ENCODE assay signal across 8 mouse cellular contexts in genomic region chr13:63278796-63279475, GRCm38 (mm10).
DNase-seq lines count a peak whose midpoint lies in the region; ATAC-seq and TF ChIP-seq lines count a peak whose summit lies in the region.

No protein-coding gene starts in this region.

- peak; percentile 83 for TF ChIP-seq EP300 in lung, postnatal 0 days (IDR thresholded peaks at IDR 0.05)

- no peak for TF ChIP-seq POLR2A in cortical plate, adult 2 months (IDR thresholded peaks at IDR 0.05; ENCODE audit: extremely low read depth, insufficient read depth, low read length)

- peak; percentile 64 for DNase-seq in gastrocnemius, adult 2 months
- DNase-seq in gastrocnemius, postnatal 36 days = no peak
- DNase-seq in lung, postnatal 0 days (ENCODE audit: low spot score) = peak; percentile 86
- DNase-seq in retina, postnatal 1 day = peak; percentile 48
- DNase-seq in urinary bladder, postnatal 10 days (ENCODE audit: low spot score) = no peak

- H3K4me1 ChIP-seq in cortical plate, adult 2 months (ENCODE audit: control insufficient read depth, insufficient read depth, low read length) = peaks cover 10% of the 10 kb centered on the region
- H3K4me1 ChIP-seq in heart, embryonic 12.5 days (replicated peaks) = peaks cover 68% of the 10 kb centered on the region
- H3K4me1 ChIP-seq in kidney, embryonic 14.5 days (ENCODE audit: control insufficient read depth, insufficient read depth, low read length) = peaks cover 46% of the 10 kb centered on the region
- peaks cover 27% of the 10 kb centered on the region; the same call in 1 of the 2 replicates for H3K4me1 ChIP-seq in lung, postnatal 0 days (ENCODE audit: insufficient read depth, low read depth, low read length)

- peaks cover 22% of the 10 kb centered on the region for H3K36me3 ChIP-seq in heart, embryonic 12.5 days
- H3K36me3 ChIP-seq in kidney, embryonic 14.5 days (ENCODE audit: control insufficient read depth, insufficient read depth, low read length) = peaks cover 23% of the 10 kb centered on the region; the same call in 1 of the 2 replicates
- peaks cover 8% of the 10 kb centered on the region; the same call in 1 of the 2 replicates for H3K36me3 ChIP-seq in lung, postnatal 0 days (ENCODE audit: insufficient read depth, low read length)

- WGBS in heart, embryonic 12.5 days = 13% methylated on average over 10 of the region's 10 CpGs
- WGBS in kidney, embryonic 14.5 days = 12% methylated on average over 10 of the region's 10 CpGs
- 10% methylated on average over 10 of the region's 10 CpGs for WGBS in lung, postnatal 0 days

- no peak for TF ChIP-seq CTCF in gastrocnemius, adult 2 months (IDR thresholded peaks at IDR 0.05)
- TF ChIP-seq CTCF in cortical plate, adult 2 months (IDR thresholded peaks at IDR 0.05; ENCODE audit: extremely low read depth, insufficient read depth, low read length) = no peak
- TF ChIP-seq CTCF in lung, postnatal 0 days (IDR thresholded peaks at IDR 0.05) = no peak

- peak overlapping the region; percentile 38 for H3K9ac ChIP-seq in heart, embryonic 12.5 days
- no peak overlapping the region for H3K9ac ChIP-seq in kidney, embryonic 14.5 days (ENCODE audit: low read depth, low read length)
- peak overlapping the region; percentile 4; the same call in 1 of the 2 replicates for H3K9ac ChIP-seq in lung, postnatal 0 days (replicated peaks; ENCODE audit: low read depth)

- no peaks in the 10 kb centered on the region for H3K27me3 ChIP-seq in heart, embryonic 12.5 days (replicated peaks)
- no peaks in the 10 kb centered on the region for H3K27me3 ChIP-seq in kidney, embryonic 14.5 days (ENCODE audit: control insufficient read depth, insufficient read depth, low read length)
- no peaks in the 10 kb centered on the region for H3K27me3 ChIP-seq in lung, postnatal 0 days (replicated peaks; ENCODE audit: insufficient read depth, low read length)

- H3K27ac ChIP-seq in gastrocnemius, adult 2 months = peak overlapping the region; percentile 86
- peak overlapping the region; percentile 80; the same call in 1 of the 2 replicates for H3K27ac ChIP-seq in cortical plate, adult 2 months (ENCODE audit: insufficient read depth, low read length)
- peak overlapping the region; percentile 81 for H3K27ac ChIP-seq in heart, embryonic 12.5 days (ENCODE audit: poor library complexity, severe bottlenecking)
- peak overlapping the region; percentile 49; the same call in 1 of the 2 replicates for H3K27ac ChIP-seq in kidney, embryonic 14.5 days (ENCODE audit: low read depth, low read length)
- peak overlapping the region; percentile 82 for H3K27ac ChIP-seq in lung, postnatal 0 days (ENCODE audit: low read length)

- peak overlapping the region; percentile 79 for H3K4me3 ChIP-seq in gastrocnemius, adult 2 months
- no peak overlapping the region for H3K4me3 ChIP-seq in cortical plate, adult 2 months (ENCODE audit: insufficient read depth, low read length)
- no peak overlapping the region for H3K4me3 ChIP-seq in heart, embryonic 12.5 days
- peak overlapping the region; percentile 8; the same call in 1 of the 2 replicates for H3K4me3 ChIP-seq in kidney, embryonic 14.5 days (ENCODE audit: low read length)
- H3K4me3 ChIP-seq in lung, postnatal 0 days (ENCODE audit: low read depth, low read length) = peak overlapping the region; percentile 33

- H3K9me3 ChIP-seq in heart, embryonic 12.5 days (replicated peaks) = no peaks in the 10 kb centered on the region
- no peaks in the 10 kb centered on the region for H3K9me3 ChIP-seq in kidney, embryonic 14.5 days (ENCODE audit: control insufficient read depth, low read length)
- H3K9me3 ChIP-seq in lung, postnatal 0 days (ENCODE audit: low read length) = no peaks in the 10 kb centered on the region

- peak overlapping the region; percentile 27 for H3K4me2 ChIP-seq in heart, embryonic 12.5 days
- H3K4me2 ChIP-seq in kidney, embryonic 14.5 days (replicated peaks; ENCODE audit: low read depth, low read length) = peak overlapping the region; percentile 13
- peak overlapping the region; percentile 40 for H3K4me2 ChIP-seq in lung, postnatal 0 days (replicated peaks; ENCODE audit: low read depth, low read length)

- no peak for ATAC-seq in heart, embryonic 12.5 days (ENCODE audit: insufficient number of reproducible peaks, low FRiP score)
- peak; percentile 71 for ATAC-seq in kidney, embryonic 14.5 days (ENCODE audit: low FRiP score, low TSS enrichment)
- ATAC-seq in lung, postnatal 0 days = peak; percentile 91

- intact Hi-C loops in gastrocnemius, adult 2 months (cut with DNase I) = no loop called here
- intact Hi-C loops in gastrocnemius, postnatal 36 days (cut with DNase I) = loop anchor here (5.0 kb wide), 1 partner anchor 37 kb away; no protein-coding TSS in a partner anchor

Comparison
In these comparisons a context has a peak if more than half of its experiments do, and no peak if none do; other contexts are left out.
1. DNase-seq: peak in gastrocnemius, adult 2 months (single experiment), lung, postnatal 0 days (single experiment) and retina, postnatal 1 day (single experiment); none in gastrocnemius, postnatal 36 days (0 of 2) and urinary bladder, postnatal 10 days (single experiment).
2. H3K4me3 ChIP-seq: peak in gastrocnemius, adult 2 months (single experiment), kidney, embryonic 14.5 days (single experiment) and lung, postnatal 0 days (single experiment); none in cortical plate, adult 2 months (single experiment) and heart, embryonic 12.5 days (single experiment).
3. Peak in every context shown above with its lines, with median percentiles within 50 percentile points of each other: H3K27ac ChIP-seq and H3K4me2 ChIP-seq.